Mouse (Mus musculus): Measurements from ENCODE around the gene Dmxl2. TPM values are rescaled to one million over a fixed set of nuclear protein-coding genes. Genes with fewer than 3 reads are reported as not detected.

The Dmxl2 gene
- polyA plus RNA-seq, 1 experiment: 15.9 TPM

DNA sequence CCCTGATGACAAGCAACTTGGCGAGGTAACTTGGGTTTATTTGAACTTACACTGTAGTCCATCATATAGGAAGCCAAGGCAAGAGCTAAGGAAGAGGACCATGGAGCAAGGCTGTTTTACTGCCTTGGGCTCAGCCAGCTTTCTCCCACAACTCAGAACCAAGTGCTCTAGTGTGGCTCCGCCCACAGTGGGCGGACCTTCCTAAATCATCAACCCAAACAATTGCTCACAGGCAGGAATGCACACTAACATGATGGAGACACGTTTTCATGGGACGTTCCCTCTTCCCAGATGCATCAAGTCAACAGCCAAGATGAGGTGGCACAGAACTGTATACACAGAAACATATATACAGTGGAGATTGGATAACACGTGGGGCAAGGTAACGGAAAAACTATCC, 159.4 kb downstream of the Dmxl2 start:
- no peaks in the 10 kb centered on the region for H3K36me3 ChIP-seq (ENCODE audit: control insufficient read depth, insufficient read depth, low read length, poor library complexity, severe bottlenecking)
- H3K27ac ChIP-seq (ENCODE audit: insufficient read depth, low read length): no peak overlapping the region
- H3K9ac ChIP-seq (ENCODE audit: low read depth, poor library complexity, severe bottlenecking): no peak overlapping the region
- no peaks in the 10 kb centered on the region for H3K9me3 ChIP-seq (replicated peaks; ENCODE audit: control insufficient read depth, insufficient read depth, low read length, poor library complexity, severe bottlenecking)
- H3K4me3 ChIP-seq (ENCODE audit: low read depth, low read length): no peak overlapping the region
- no peaks in the 10 kb centered on the region for H3K4me1 ChIP-seq (ENCODE audit: control insufficient read depth, insufficient read depth, low read length)
- TF ChIP-seq EP300 (IDR thresholded peaks at IDR 0.05; ENCODE audit: insufficient read depth, low read depth, low read length) (no peak), CTCF (IDR thresholded peaks at IDR 0.05; ENCODE audit: low read depth, low read length) (no peak), POLR2A (IDR thresholded peaks at IDR 0.05; ENCODE audit: insufficient read depth, low read length) (no peak)
- no peaks in the 10 kb centered on the region for H3K27me3 ChIP-seq (ENCODE audit: control insufficient read depth, insufficient read depth, low read length, poor library complexity, severe bottlenecking)

DNA sequence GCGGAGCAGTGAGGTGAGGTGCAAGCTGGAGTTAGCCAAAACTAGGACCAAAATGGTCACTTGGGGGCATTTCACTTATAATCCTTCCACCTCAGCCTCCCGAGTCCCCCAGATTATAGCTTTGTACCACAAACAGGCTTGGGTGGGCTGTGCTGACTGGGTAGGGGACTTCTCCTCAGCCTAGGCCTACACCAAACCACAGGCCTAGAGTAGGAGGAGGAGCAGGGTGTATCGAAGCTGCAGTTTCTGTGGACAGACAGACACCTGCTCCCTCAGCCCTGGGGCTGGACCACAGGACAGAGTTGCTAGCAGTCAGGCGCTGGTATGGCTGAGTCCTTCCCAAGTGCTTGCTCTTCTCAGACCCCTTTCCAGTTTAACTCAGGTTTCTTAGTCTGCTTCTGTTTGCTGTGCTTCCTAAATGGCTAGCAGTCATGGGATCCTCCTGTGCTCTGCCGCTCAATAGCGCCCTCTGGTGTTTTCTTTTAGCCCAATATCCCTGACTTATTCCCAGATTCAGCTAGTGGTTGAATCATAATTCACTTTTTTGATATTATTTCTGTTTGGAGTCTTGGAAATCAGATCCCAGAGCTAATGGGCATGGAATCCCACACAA, 164.8 kb downstream of the Dmxl2 start:
- Histone ChIP-seq H3K4me3 (ENCODE audit: low read depth, low read length) (no peak overlapping the region), H3K9ac (ENCODE audit: low read depth, poor library complexity, severe bottlenecking) (no peak overlapping the region), H3K9me3 (replicated peaks; ENCODE audit: control insufficient read depth, insufficient read depth, low read length, poor library complexity, severe bottlenecking) (no peaks in the 10 kb centered on the region), H3K27ac (ENCODE audit: insufficient read depth, low read length) (no peak overlapping the region), H3K36me3 (ENCODE audit: control insufficient read depth, insufficient read depth, low read length, poor library complexity, severe bottlenecking) (no peaks in the 10 kb centered on the region), H3K4me1 (ENCODE audit: control insufficient read depth, insufficient read depth, low read length) (no peaks in the 10 kb centered on the region), H3K27me3 (ENCODE audit: control insufficient read depth, insufficient read depth, low read length, poor library complexity, severe bottlenecking) (no peaks in the 10 kb centered on the region)
- peak; percentile 55 for TF ChIP-seq CTCF (IDR thresholded peaks at IDR 0.05; ENCODE audit: low read depth, low read length)
- TF ChIP-seq POLR2A (IDR thresholded peaks at IDR 0.05; ENCODE audit: insufficient read depth, low read length): no peak
- TF ChIP-seq EP300 (IDR thresholded peaks at IDR 0.05; ENCODE audit: insufficient read depth, low read depth, low read length): no peak

DNA sequence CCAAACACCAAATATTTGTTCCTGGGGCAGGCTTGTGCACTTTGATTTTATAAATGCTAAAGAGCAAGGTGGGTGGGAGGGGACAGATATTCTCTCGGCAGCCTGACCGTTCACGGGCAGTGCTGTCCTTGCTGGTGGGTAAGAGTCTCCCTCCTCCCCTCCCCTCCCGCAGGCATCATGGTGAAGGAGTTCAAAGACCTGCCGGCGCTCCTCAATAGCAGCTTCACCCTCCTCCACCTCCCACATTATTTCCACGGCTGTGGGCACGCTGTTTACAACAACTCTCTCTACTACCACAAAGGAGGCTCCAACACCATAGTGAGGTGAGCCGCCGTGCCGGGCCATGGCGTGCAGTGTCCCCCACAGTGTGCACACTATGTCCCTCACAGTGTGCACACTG, 165.8 kb downstream of the Dmxl2 start:
- TF ChIP-seq EP300 (IDR thresholded peaks at IDR 0.05; ENCODE audit: insufficient read depth, low read depth, low read length) (no peak), CTCF (IDR thresholded peaks at IDR 0.05; ENCODE audit: low read depth, low read length) (no peak), POLR2A (IDR thresholded peaks at IDR 0.05; ENCODE audit: insufficient read depth, low read length) (no peak)
- Histone ChIP-seq H3K4me1 (ENCODE audit: control insufficient read depth, insufficient read depth, low read length) (no peaks in the 10 kb centered on the region), H3K9ac (ENCODE audit: low read depth, poor library complexity, severe bottlenecking) (no peak overlapping the region), H3K9me3 (replicated peaks; ENCODE audit: control insufficient read depth, insufficient read depth, low read length, poor library complexity, severe bottlenecking) (no peaks in the 10 kb centered on the region), H3K27me3 (ENCODE audit: control insufficient read depth, insufficient read depth, low read length, poor library complexity, severe bottlenecking) (no peaks in the 10 kb centered on the region), H3K4me3 (ENCODE audit: low read depth, low read length) (no peak overlapping the region), H3K27ac (ENCODE audit: insufficient read depth, low read length) (no peak overlapping the region), H3K36me3 (ENCODE audit: control insufficient read depth, insufficient read depth, low read length, poor library complexity, severe bottlenecking) (no peaks in the 10 kb centered on the region)

DNA sequence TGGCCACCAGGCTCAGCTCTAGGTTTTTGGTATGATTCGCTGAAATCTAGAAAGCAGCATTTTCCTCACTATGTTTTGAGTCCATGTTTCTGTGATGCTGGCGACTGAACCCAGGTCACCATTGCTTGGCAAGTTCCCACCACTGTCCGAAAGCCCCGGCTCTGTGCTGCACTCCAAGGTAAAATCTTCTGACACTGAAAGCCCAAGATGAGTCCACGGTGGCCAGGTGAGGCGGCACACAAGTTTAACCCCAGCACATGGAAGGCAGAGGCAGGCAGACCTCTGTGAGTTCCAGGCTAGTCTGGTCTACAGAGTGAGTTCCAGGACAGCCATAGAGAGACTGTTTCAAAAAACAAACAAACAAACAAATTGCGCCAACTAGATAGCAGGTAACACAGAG, 172.2 kb downstream of the Dmxl2 start:
- TF ChIP-seq CTCF (IDR thresholded peaks at IDR 0.05; ENCODE audit: low read depth, low read length): no peak
- Histone ChIP-seq H3K4me3 (ENCODE audit: low read depth, low read length) (no peak overlapping the region), H3K36me3 (ENCODE audit: control insufficient read depth, insufficient read depth, low read length, poor library complexity, severe bottlenecking) (no peaks in the 10 kb centered on the region), H3K9ac (ENCODE audit: low read depth, poor library complexity, severe bottlenecking) (no peak overlapping the region), H3K4me1 (ENCODE audit: control insufficient read depth, insufficient read depth, low read length) (no peaks in the 10 kb centered on the region), H3K9me3 (replicated peaks; ENCODE audit: control insufficient read depth, insufficient read depth, low read length, poor library complexity, severe bottlenecking) (no peaks in the 10 kb centered on the region), H3K27me3 (ENCODE audit: control insufficient read depth, insufficient read depth, low read length, poor library complexity, severe bottlenecking) (no peaks in the 10 kb centered on the region), H3K27ac (ENCODE audit: insufficient read depth, low read length) (no peak overlapping the region)

DNA sequence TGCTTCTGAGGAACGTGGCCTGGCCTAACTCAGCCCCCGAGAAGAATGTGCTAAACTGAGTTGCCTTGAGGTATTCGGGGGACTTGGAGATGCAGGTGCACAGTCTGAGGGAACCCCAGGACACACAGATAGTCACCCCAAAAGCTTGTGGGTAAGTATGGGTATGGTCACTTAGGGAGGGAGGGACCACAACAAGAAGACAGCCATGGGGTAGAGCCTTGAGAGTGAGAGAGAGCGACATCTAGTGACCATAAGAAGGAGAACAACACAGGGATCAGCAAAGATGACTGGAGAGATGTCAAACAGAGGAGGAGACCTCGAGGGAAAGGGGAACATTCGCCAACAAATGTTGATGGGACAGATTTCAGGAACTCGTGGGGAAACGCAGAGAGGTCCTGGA, 178.0 kb downstream of the Dmxl2 start:
- Histone ChIP-seq H3K27ac (ENCODE audit: insufficient read depth, low read length) (no peak overlapping the region), H3K4me1 (ENCODE audit: control insufficient read depth, insufficient read depth, low read length) (no peaks in the 10 kb centered on the region), H3K9ac (ENCODE audit: low read depth, poor library complexity, severe bottlenecking) (no peak overlapping the region)

DNA sequence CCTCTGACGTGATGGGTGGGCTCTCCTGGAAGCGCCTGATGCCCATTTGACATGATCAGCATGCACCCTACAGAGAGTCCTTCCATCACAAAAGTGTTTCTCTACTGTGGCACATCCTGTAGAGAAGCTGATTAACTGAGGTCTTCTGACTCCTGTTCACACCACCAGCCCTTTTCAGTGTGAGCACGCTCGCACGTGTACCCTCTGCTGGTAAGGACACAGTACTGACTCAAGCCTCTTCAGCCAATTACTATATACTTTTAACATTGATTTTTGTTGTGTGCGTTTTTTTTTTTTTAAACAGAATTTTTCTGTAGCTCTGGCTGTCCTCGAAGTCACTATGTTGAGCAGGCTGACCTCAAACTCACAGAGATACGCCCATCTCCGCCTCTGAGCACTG, 185.1 kb downstream of the Dmxl2 start:
- Histone ChIP-seq H3K9me3 (replicated peaks; ENCODE audit: control insufficient read depth, insufficient read depth, low read length, poor library complexity, severe bottlenecking) (no peaks in the 10 kb centered on the region), H3K36me3 (ENCODE audit: control insufficient read depth, insufficient read depth, low read length, poor library complexity, severe bottlenecking) (no peaks in the 10 kb centered on the region), H3K9ac (ENCODE audit: low read depth, poor library complexity, severe bottlenecking) (no peak overlapping the region), H3K4me3 (ENCODE audit: low read depth, low read length) (no peak overlapping the region), H3K4me1 (ENCODE audit: control insufficient read depth, insufficient read depth, low read length) (no peaks in the 10 kb centered on the region), H3K27ac (ENCODE audit: insufficient read depth, low read length) (no peak overlapping the region), H3K27me3 (ENCODE audit: control insufficient read depth, insufficient read depth, low read length, poor library complexity, severe bottlenecking) (no peaks in the 10 kb centered on the region)
- TF ChIP-seq CTCF (IDR thresholded peaks at IDR 0.05; ENCODE audit: low read depth, low read length): no peak
- TF ChIP-seq POLR2A (IDR thresholded peaks at IDR 0.05; ENCODE audit: insufficient read depth, low read length): no peak
- TF ChIP-seq EP300 (IDR thresholded peaks at IDR 0.05; ENCODE audit: insufficient read depth, low read depth, low read length): no peak

More for the DNA sequence above, 178.0 kb downstream of the Dmxl2 start:
- no peaks in the 10 kb centered on the region for H3K27me3 ChIP-seq (ENCODE audit: control insufficient read depth, insufficient read depth, low read length, poor library complexity, severe bottlenecking)
- peak; percentile 41 for TF ChIP-seq CTCF (IDR thresholded peaks at IDR 0.05; ENCODE audit: low read depth, low read length)
- no peak for TF ChIP-seq EP300 (IDR thresholded peaks at IDR 0.05; ENCODE audit: insufficient read depth, low read depth, low read length)
- H3K4me3 ChIP-seq (ENCODE audit: low read depth, low read length): no peak overlapping the region
- H3K9me3 ChIP-seq (replicated peaks; ENCODE audit: control insufficient read depth, insufficient read depth, low read length, poor library complexity, severe bottlenecking): no peaks in the 10 kb centered on the region
- H3K36me3 ChIP-seq (ENCODE audit: control insufficient read depth, insufficient read depth, low read length, poor library complexity, severe bottlenecking): no peaks in the 10 kb centered on the region

Other genes starting within 250 kb of the Dmxl2 start
- gene Cyp19a1, start 233.5 kb downstream of the Dmxl2 start, polyA plus RNA-seq (2011; ENCODE audit: insufficient read depth, insufficient read length, low read depth, missing spikeins): not detected in 2 replicates
- gene Gldn, start 215.1 kb downstream of the Dmxl2 start, polyA plus RNA-seq (2011; ENCODE audit: insufficient read depth, insufficient read length, low read depth, missing spikeins): 0.18 and 0.34 TPM in 2 replicates
- not detected in 2 replicates for gene Sh2d7, start 37.4 kb upstream of the Dmxl2 start, polyA plus RNA-seq (2011; ENCODE audit: insufficient read depth, insufficient read length, low read depth, missing spikeins)
- gene Cib2, start 58.6 kb upstream of the Dmxl2 start, polyA plus RNA-seq (2011; ENCODE audit: insufficient read depth, insufficient read length, low read depth, missing spikeins): 4.6 and 4.8 TPM in 2 replicates
- 134 and 140 TPM in 2 replicates for gene Idh3a, start 84.7 kb upstream of the Dmxl2 start, polyA plus RNA-seq (2011; ENCODE audit: insufficient read depth, insufficient read length, low read depth, missing spikeins)
- 0.61 TPM in 1 of 2 replicates, not detected in the other for gene Acsbg1, start 160.2 kb upstream of the Dmxl2 start, polyA plus RNA-seq (2011; ENCODE audit: insufficient read depth, insufficient read length, low read depth, missing spikeins)
- gene Dnaja4, start 197.2 kb upstream of the Dmxl2 start, polyA plus RNA-seq (2011; ENCODE audit: insufficient read depth, insufficient read length, low read depth, missing spikeins): 3.2 and 4.4 TPM in 2 replicates
- 108 and 109 TPM in 2 replicates for gene Wdr61, start 232.9 kb upstream of the Dmxl2 start, polyA plus RNA-seq (2011; ENCODE audit: insufficient read depth, insufficient read length, low read depth, missing spikeins)

Data from ES-Bruce4 (cell line).